Mouse (Mus musculus) embryo, embryonic 11.5 days (tissue): ENCODE results near the gene Map3k7.
"Not testable (repeated sequence)": the region's sequence is repeated elsewhere in the genome, so short reads cannot be mapped to it uniquely, and the experiment has no call there.

Experiments
- DNase-seq: peaks from one replicate; pipeline ENCODE4 v3.0.0-alpha.2; 2012; ENCODE audit warnings: low read depth, low spot score

The Map3k7 gene

GRCm38 (mm10) chr4:31993386-31993785 is 29.5 kb downstream of the Map3k7 start:
- DNase-seq = no peak

DNA sequence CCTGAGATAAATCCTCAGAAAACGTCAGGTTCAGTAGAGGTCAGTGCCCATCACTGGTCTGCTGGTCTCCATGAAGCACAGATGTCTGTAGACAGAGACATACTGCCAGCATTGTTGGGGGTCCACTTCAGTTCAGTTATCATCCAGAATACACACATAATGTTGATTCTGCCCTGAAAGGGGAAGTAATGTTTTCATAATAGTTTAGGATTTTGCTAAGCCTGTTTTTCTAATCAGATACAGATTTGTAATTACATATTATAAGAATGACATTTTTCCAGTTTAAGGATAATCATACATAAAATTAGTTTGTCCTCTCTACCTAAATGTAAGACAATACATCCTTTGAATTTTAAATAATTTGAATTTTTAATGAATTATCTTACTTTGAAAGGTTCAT is 30.0 kb downstream of the Map3k7 start:
- DNase-seq = no peak

GRCm38 (mm10) chr4:32001498-32001897 is 37.6 kb downstream of the Map3k7 start:
- no peak for DNase-seq

GRCm38 (mm10) chr4:32004773-32005591 is 41.1 kb downstream of the Map3k7 start:
- no peak for DNase-seq

GRCm38 (mm10) chr4:32007174-32007573 is 43.3 kb downstream of the Map3k7 start:
- no peak for DNase-seq

- DNase-seq = no peak
These were observed 44.2 kb downstream of the Map3k7 start for GRCm38 (mm10) chr4:32008095-32008494.

- DNase-seq = no peak
These were observed 46.9 kb downstream of the Map3k7 start for GRCm38 (mm10) chr4:32010808-32011207.

DNA sequence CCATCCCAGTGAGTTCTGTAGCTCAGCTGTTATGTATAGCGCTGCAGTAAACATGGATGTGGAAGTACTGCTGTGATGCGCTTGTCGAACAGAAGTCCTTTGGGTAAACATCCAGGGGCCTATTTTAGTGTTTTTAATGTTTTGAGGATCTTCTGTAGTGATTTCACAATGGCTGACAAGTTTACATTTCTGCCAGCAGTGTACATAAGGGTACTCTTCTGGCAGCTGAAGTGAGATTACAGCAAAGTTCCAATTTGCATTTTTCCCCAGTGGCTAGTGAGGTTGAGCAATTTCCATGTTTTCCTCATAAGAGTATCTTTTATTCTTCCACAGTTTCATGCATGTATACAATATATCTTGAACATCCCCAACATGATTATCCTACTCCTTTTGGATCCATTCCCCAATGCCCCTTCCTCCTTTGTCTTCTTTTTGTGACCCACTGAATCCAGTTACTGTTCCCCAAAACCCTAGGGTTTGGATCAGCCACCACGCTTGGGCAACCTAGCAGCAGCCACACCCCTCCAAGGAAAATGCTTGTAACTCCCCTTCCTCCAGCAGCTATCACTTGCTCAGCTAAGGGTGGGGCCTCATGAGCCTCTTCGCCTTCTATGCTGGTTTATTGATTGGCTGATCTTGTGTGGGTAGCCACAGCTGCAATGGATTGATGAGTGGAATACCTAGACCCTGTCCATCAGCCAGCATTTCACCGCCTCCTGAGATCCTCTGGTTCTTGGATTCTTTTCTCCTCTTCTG is 47.5 kb downstream of the Map3k7 start:
- DNase-seq = no peak

DNA sequence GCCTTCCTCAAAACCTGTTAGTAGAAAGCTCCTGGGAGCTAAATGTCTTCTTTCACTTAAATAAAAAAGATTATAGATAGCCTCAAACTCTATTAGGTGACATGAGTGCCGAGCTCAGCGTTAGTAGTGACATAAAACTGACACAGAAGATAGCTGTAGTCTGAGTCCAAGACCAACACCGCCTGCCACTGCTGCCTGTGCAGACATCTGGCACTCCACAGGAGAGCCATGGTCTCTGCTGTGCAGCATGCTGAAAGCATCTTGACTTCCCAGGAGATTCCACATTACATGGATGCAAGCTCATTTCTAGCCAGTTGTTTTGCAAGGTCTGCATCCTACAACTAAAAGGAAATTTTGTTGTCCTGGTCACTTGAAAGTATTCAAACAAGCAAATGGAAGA is 57.2 kb downstream of the Map3k7 start:
- DNase-seq = no peak

- DNase-seq = no peak
These were observed 58.4 kb downstream of the Map3k7 start for GRCm38 (mm10) chr4:32022321-32022720.

- not testable (repeated sequence) for DNase-seq
These were observed 60.3 kb downstream of the Map3k7 start for GRCm38 (mm10) chr4:32024170-32024569.

DNA sequence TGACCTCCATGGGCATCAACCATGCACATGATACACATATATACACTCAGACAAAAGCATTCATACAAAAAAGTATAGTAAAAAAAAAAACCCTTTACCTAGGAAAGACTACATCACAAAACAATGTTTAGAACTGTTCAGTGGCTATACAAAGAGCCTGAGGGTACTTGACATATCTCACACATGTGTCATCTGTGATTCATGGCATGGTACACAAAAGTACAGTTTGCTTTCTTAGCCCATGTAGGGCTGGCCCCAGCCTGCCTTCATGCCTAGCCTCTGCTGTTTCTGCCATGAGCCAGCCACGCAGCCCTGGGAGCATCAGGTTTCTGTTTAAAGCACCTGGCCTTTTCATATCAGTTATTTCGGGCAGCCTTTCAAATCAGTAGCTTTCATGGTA is 61.2 kb downstream of the Map3k7 start:
- DNase-seq = no peak

GRCm38 (mm10) chr4:32027094-32027493 is 63.2 kb downstream of the Map3k7 start:
- no peak for DNase-seq

- DNase-seq = no peak
These were observed 73.4 kb downstream of the Map3k7 start for GRCm38 (mm10) chr4:32037267-32037666.

- peak; percentile 61 for DNase-seq
These were observed 78.0 kb downstream of the Map3k7 start for GRCm38 (mm10) chr4:32041741-32042452.

- no peak for DNase-seq
These were observed 81.3 kb downstream of the Map3k7 start for GRCm38 (mm10) chr4:32045234-32045633.

DNA sequence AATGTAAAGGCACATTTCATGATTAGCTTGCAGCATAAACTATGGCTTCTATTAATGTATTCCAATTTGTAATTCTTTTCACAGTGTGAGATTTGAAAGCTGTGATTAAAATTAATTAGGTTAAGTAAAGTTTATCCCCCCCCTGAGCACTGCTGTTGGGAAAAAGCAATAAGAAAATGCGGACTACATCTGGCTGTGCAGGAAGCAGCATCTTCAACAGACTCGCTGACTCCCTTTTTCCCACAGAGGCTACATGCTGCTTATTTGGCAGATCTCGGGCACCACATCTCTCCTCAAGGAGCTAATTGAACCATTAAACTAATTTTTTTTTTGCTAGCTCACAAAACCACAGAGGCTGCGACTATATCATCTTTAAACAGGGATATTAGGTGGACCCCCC is 85.9 kb downstream of the Map3k7 start:
- DNase-seq = no peak

DNA sequence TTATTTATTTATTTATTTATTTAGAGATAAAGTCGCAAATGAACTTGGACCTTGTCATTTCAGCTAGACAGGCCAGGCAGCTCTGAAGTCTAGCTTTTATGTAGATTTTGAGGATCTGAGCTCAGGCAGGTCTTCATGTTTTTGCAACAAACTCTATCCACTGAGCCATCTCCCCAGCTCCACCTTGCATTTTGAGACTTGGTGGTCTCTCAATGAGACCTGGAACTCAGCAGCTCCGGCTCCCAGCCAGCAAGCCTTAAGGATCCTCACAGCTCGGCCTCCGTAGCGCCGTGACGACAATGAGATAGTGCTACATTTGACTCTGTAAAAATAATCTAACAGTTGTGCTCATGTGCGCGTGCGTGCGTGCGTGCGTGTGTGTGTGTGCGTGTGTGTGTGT is 89.3 kb downstream of the Map3k7 start:
- DNase-seq = no peak

GRCm38 (mm10) chr4:32055151-32056052 is 91.5 kb downstream of the Map3k7 start:
- peak; percentile 73 for DNase-seq

GRCm38 (mm10) chr4:32056441-32056840 is 92.5 kb downstream of the Map3k7 start:
- DNase-seq = no peak

- DNase-seq = no peak
These were observed 93.2 kb downstream of the Map3k7 start for GRCm38 (mm10) chr4:32057102-32057501.
